Mouse (Mus musculus) E14TG2a.4 (cell line): ENCODE results near the gene Ankrd63.
"Not testable (repeated sequence)": the region's sequence is repeated elsewhere in the genome, so short reads cannot be mapped to it uniquely, and the experiment has no call there.

Source experiments
- H3K27me3 ChIP-seq: 2 replicates; pipeline ENCODE4 v1.6.1; 2014; ENCODE audit warnings: low read length, control low read depth; ENCODE audit not compliant: insufficient read depth
- H3K36me3 ChIP-seq: 2 replicates; pipeline ENCODE4 v1.6.1; 2014; ENCODE audit warnings: low read length, control low read depth; ENCODE audit not compliant: insufficient read depth
- H3K4me1 ChIP-seq: replicated peaks from 2 replicates; pipeline ENCODE4 v1.6.1; 2014; ENCODE audit warnings: low read depth, low read length, control low read depth
- H3K4me3 ChIP-seq: replicated peaks from 2 replicates; pipeline ENCODE4 v1.5.1; 2014; ENCODE audit warnings: mild to moderate bottlenecking, low read length
- H3K9me3 ChIP-seq: 2 replicates; pipeline ENCODE4 v1.6.1; 2014; ENCODE audit warnings: low read length, control low read depth
- CTCF ChIP-seq: conservative IDR thresholded peaks from 2 replicates; pipeline ENCODE4 v1.5.1; 2014; ENCODE audit warnings: low read length
- NANOG ChIP-seq: IDR thresholded peaks from 2 replicates; pipeline ENCODE4 v1.6.1; 2014; ENCODE audit warnings: borderline replicate concordance, low read length, mixed read lengths
- POU5F1 ChIP-seq: IDR thresholded peaks from 2 replicates; pipeline ENCODE4 v1.6.1; 2014; ENCODE audit warnings: low read length, borderline replicate concordance

Gene Ankrd63

GRCm38 (mm10) chr2:118662902-118663803 is 40.6 kb downstream of the Ankrd63 start, which contains the start of gene Pak6:
Pak6 (plus strand) TSS chr2:118663303.
- H3K27me3 ChIP-seq, result peaks cover 22% of the 10 kb centered on the region

GRCm38 (mm10) chr2:118661891-118662290 is 41.9 kb downstream of the Ankrd63 start:
- Histone ChIP-seq H3K4me1 (peaks cover 78% of the 10 kb centered on the region), H3K4me3 (no peak overlapping the region), H3K27me3 (peaks cover 22% of the 10 kb centered on the region), H3K36me3 (no peaks in the 10 kb centered on the region), H3K9me3 (no peaks in the 10 kb centered on the region)
- no peak for TF ChIP-seq POU5F1
- no peak for TF ChIP-seq CTCF
- TF ChIP-seq NANOG, result no peak

More at GRCm38 (mm10) chr2:118662902-118663803, 40.6 kb downstream of the Ankrd63 start, which contains the start of gene Pak6:
- H3K9me3 ChIP-seq, result no peaks in the 10 kb centered on the region
- TF ChIP-seq CTCF, result no peak
- TF ChIP-seq POU5F1, result no peak
- no peak for TF ChIP-seq NANOG
- H3K4me1 ChIP-seq, result peaks cover 76% of the 10 kb centered on the region
- peak within 1 kb of the TSS; percentile 76 for H3K4me3 ChIP-seq
- H3K36me3 ChIP-seq, result no peaks in the 10 kb centered on the region

GRCm38 (mm10) chr2:118659998-118660452 is 43.7 kb downstream of the Ankrd63 start:
- Histone ChIP-seq H3K36me3 (no peaks in the 10 kb centered on the region), H3K9me3 (no peaks in the 10 kb centered on the region), H3K4me1 (peaks cover 76% of the 10 kb centered on the region), H3K27me3 (peaks cover 14% of the 10 kb centered on the region), H3K4me3 (peak overlapping the region; percentile 41; the same call in 1 of the 2 replicates)
- TF ChIP-seq CTCF (no peak), NANOG (no peak), POU5F1 (no peak)

- Histone ChIP-seq H3K4me1 (peaks cover 77% of the 10 kb centered on the region), H3K27me3 (peaks cover 13% of the 10 kb centered on the region), H3K9me3 (no peaks in the 10 kb centered on the region), H3K36me3 (no peaks in the 10 kb centered on the region), H3K4me3 (peak overlapping the region; percentile 14; the same call in 1 of the 2 replicates)
- TF ChIP-seq NANOG (no peak), POU5F1 (no peak), CTCF (no peak)
These were observed 44.3 kb downstream of the Ankrd63 start for GRCm38 (mm10) chr2:118659493-118659892.

GRCm38 (mm10) chr2:118659077-118659476 is 44.7 kb downstream of the Ankrd63 start:
- Histone ChIP-seq H3K4me1 (peaks cover 77% of the 10 kb centered on the region), H3K9me3 (no peaks in the 10 kb centered on the region), H3K36me3 (no peaks in the 10 kb centered on the region), H3K4me3 (peak overlapping the region; percentile 14; the same call in 1 of the 2 replicates), H3K27me3 (peaks cover 8% of the 10 kb centered on the region)
- TF ChIP-seq NANOG, result no peak
- TF ChIP-seq CTCF, result no peak
- TF ChIP-seq POU5F1, result no peak

- Histone ChIP-seq H3K4me3 (no peak overlapping the region), H3K36me3 (no peaks in the 10 kb centered on the region), H3K9me3 (no peaks in the 10 kb centered on the region), H3K27me3 (0 out of 2 replicates have a peak, but pooled peaks cover 3% of the 10 kb centered on the region), H3K4me1 (peaks cover 74% of the 10 kb centered on the region)
- TF ChIP-seq CTCF (no peak), POU5F1 (no peak), NANOG (no peak)
These were observed 45.3 kb downstream of the Ankrd63 start for GRCm38 (mm10) chr2:118658457-118658856.

- TF ChIP-seq NANOG, result no peak
- TF ChIP-seq CTCF, result no peak
- no peak for TF ChIP-seq POU5F1
- Histone ChIP-seq H3K36me3 (no peaks in the 10 kb centered on the region), H3K27me3 (no peaks in the 10 kb centered on the region), H3K9me3 (no peaks in the 10 kb centered on the region), H3K4me3 (no peak overlapping the region), H3K4me1 (peaks cover 72% of the 10 kb centered on the region)
These were observed 47.0 kb downstream of the Ankrd63 start for GRCm38 (mm10) chr2:118656688-118657281.

- peaks cover 36% of the 10 kb centered on the region for H3K4me1 ChIP-seq
- not testable (repeated sequence) for H3K27me3 ChIP-seq, H3K36me3 ChIP-seq, H3K4me3 ChIP-seq, H3K9me3 ChIP-seq
These were observed 53.1 kb downstream of the Ankrd63 start for GRCm38 (mm10) chr2:118650697-118651096.
